Mouse (Mus musculus): ENCODE data around the gene Tas2r135. TPM values are rescaled to one million over a fixed set of nuclear protein-coding genes. Genes with fewer than 3 reads are reported as not detected.

The Tas2r135 gene
- total and polyA plus RNA-seq, 3 experiments = 0.62 to 4.4 TPM; not detected in 1

DNA sequence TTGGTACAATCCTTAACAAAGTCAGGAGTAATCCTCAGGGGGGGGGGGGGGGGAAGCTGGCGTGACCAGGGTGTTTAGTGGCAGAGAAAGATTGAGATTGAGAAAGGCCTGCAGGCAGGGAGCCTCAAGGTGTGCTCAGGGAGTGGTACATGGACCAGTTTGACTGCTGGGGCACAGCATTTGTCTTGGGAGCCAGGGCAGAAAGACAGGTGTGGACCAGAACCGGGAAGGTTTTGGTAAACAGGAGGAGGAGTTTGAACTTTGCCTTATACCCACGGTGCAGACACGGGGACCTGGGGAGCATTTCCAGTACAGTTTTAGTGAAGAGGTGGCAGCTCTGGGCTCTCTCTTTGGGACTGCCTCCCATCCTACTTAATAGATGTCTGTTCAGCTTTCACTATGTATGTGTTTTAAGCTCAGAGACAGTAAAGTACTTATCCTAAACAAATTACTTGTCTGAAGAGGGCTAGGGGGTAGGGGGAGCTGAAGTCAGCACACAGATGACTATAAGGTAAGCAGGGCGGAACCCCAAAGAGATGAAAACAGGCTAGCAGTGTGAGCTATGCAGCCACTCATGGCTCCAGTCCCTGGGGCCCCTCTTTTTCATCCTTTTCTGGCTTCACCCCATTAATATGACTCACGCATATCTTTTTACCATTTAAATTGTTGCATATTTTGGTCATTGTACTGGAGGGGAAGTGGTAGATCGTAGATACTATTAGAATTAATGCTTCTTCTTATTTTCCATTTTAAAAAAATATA, 31.4 kb upstream of the Tas2r135 start:
- no peak for DNase-seq

DNA sequence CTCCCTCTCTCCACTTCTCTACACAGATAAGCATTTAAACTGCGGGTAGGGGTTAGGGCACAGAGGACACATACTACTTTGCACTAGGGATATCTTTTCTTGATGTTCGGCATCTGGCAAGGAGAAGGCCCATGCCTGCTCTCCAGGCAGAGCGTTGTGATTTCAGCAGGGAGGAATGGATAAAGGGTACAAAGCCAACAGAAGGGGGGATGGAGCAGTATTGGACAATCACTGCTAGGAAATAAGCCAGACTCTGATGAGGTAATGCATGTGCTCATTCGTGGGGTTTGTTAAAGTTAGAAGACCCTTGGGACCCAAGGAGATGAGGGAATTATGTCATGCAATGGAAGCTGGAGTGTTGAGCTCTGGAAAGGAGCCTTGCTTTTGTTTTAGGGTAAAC, 30.5 kb upstream of the Tas2r135 start:
- no peak for DNase-seq

- DNase-seq = no peak
These were observed 30.1 kb upstream of the Tas2r135 start for GRCm38 (mm10) chr6:42375131-42375530.

GRCm38 (mm10) chr6:42376016-42376415, 29.2 kb upstream of the Tas2r135 start:
- no peak for DNase-seq

- DNase-seq = no peak
These were observed 28.7 kb upstream of the Tas2r135 start for GRCm38 (mm10) chr6:42376504-42377019.

GRCm38 (mm10) chr6:42377280-42377679, 28.0 kb upstream of the Tas2r135 start:
- no peak for DNase-seq

GRCm38 (mm10) chr6:42379551-42379950, 25.7 kb upstream of the Tas2r135 start:
- no peak for DNase-seq

DNA sequence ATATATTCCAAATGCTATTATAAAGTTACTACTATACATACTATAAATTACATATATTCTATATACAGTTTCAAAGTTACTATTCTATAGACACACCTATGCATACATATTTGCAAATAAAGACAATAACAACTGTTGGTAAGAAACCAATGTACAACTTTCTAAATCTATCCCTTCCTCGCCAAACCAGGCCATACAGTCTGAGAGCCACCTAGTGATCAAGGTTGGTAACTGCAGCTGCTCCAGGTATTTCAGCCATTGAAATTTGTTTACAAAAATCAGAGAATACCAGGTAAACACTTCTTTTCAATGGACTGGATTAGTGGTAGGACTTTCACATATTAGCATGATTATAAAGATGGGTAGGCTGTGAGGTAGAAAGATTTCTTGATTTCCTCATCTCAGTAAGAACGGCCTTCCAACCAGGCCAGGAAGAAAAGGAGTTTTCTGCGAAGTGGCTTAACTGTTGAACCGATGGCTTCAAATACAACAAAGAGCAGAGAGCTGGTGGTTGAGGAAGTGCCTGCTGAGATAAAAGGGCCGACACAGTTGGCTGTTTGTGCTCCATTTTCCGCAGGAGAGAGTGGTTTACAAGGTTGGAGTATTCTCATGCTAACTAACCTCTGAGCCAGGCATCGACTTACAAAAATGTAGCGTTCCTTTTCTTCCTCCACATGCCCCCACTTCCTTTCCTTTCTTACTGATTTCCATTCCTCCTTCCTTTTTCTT, 24.7 kb upstream of the Tas2r135 start:
- no peak for DNase-seq

- DNase-seq = no peak
These were observed 24.0 kb upstream of the Tas2r135 start for GRCm38 (mm10) chr6:42381221-42381620.

DNA sequence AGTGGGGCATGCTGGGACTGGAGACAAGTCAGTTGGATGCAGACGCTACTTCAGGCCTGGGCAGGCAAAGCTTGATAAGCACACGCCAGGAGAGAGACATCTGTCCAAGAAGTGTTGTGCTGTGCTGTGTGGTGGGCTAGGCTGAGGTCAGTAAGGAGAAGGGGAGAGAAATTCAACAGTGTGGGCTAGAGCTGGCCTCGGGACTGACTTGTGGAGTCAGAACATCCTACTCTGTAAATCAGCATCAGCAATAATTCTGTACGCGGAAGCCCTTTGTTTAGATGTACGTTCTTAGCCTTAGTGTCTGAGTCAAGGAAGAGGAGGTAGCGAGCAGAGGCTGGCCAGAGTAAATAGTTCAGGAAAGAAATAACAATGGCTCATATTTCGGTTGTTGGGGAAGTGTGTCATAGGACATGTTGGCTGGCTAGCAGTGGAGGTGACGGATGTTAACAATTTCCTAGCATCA, 23.3 kb upstream of the Tas2r135 start:
- DNase-seq = no peak

- DNase-seq = no peak
These were observed 21.9 kb upstream of the Tas2r135 start for GRCm38 (mm10) chr6:42383360-42383759.

- DNase-seq = no peak
These were observed 19.6 kb upstream of the Tas2r135 start for GRCm38 (mm10) chr6:42385635-42386034.

DNA sequence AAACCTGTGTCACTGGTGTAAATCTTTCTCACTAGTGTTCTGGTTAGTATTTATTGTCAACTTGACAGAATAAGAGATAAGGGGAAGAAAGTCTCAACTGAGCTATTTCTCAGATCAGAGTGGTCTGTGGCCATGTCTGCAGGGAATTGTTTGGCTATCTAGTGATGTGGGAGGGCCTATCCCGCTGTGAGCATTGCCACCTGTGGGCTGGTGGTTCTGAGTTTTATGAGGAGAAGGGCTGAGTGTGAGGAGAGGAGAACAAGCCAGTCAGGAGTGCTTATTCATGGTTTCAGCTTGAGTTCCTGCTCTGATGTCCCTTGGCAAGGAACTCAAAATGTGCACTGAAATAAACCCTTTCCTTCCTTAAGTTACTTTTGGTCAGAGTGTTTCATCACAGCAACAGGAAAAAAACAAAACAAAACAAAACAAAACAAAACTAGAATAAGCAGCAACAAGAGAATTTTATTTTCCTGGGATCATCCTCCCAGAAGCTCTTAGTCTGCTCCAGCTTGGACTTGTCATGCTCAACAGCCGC, 13.4 kb upstream of the Tas2r135 start:
- no peak for DNase-seq

- DNase-seq = peak; percentile 95
These were observed 9.0 kb upstream of the Tas2r135 start for GRCm38 (mm10) chr6:42395960-42396809.

DNA sequence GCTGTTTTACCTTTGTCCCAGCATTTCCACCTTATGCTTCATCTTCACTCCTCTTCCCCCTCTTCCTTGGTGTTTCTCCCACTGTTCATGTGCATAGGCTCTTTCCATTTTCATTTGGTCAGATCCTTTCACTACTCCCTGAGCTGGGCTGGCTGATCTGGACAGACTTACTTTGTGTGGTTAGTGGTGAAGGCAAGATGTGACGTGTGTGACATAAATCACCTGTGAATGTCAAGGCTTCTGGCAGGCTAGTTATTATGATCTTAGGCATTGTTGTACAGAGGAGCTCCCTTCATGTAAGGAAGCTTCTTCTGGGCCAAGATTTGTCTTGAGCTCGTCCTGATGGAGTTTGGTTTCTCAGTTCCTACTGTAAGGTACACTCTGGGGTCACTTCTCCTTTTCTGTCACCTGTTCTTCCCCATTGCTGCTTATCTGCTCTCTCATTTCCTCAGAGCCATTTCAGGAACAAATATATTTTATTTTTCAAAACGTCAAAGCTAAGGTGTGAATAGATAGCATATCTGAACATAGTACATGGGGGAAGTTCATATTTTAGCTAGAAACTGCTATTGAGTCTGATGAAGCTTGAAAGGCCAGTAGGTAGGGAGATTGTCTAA, 8.1 kb upstream of the Tas2r135 start:
- DNase-seq = peak; percentile 81

DNA sequence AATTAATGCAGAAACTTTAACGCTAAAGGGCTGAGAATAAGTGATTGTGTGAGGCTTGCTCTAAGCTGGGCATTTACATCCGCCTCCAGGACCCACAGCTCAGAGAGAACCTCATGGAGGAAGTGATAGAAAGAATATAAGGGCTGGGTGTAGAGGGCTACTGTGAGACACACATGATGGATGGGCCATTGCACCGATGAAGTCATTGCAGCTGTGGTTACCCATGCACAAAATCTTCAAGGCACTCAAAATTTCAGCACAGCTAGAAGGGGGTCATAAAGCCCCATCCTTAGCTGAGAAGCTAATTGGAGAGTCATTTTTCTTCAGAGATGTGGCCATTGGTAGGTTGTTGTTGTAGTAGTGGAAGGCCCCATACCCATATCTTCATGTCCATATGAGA, 6.9 kb upstream of the Tas2r135 start:
- peak; percentile 64 for DNase-seq

DNA sequence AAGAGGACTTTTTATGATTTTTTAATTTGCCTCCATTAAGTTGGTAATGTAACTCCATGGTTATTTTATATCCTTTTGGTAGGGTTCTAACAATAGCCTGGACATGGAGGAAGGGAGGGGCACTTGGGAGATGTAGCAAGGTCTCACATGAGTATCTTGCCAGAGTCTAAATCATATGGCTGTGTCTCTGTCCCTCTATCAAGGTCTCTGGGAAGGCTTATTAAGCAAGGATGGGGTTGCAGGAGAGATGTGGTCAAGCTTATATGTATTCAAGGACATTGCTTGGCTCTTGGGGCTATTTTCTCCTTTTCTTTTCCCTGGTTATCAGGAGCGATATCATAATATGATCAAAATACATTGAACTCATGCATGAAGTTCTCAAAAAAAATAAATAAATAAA, 6.2 kb upstream of the Tas2r135 start:
- DNase-seq = peak; percentile 55

GRCm38 (mm10) chr6:42399938-42400337, 5.3 kb upstream of the Tas2r135 start, which contains the start of gene Tas2r143:
TSS of gene Tas2r143 (plus strand) at chr6:42400238.
- no peak for DNase-seq

DNA sequence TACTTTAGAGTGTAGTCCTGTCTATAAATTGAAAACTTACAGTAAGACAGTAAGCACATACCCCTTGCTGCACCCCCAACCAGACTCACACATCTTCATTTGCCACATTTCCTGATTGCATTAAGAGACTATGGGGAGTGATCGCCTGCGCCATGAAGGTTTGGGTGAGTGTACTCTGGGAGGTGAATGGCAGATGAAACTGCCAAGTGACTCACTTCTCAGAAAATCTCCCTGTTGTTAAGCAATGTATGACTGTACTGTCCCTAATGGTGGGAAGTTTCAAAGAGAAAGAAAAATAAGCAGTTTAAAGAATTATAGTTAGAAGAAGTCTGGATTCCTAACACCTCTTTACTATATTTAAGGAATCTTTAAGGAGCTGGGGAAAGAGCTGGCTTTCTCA, 14.2 kb downstream of the Tas2r135 start:
- DNase-seq = peak; percentile 54

DNA sequence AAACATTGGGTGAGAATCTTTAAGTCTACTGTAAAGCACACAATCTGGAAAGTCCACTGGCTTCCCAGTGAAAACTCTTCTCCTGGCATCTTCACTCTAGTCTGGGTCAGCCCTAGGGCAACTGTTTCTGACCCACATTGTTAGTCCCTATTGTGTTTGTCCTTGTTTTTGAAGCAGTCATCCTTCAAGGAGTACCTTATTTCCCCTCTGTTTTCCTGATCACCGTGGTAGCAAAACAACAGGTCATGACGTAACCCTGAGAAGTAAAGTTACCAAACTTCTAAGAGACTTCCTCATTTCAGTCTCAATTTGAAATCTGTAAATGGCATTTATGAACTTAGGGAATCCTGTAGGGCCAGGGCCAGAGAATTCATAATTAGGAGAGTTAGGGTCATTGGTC, 16.2 kb downstream of the Tas2r135 start:
- no peak for DNase-seq

DNA sequence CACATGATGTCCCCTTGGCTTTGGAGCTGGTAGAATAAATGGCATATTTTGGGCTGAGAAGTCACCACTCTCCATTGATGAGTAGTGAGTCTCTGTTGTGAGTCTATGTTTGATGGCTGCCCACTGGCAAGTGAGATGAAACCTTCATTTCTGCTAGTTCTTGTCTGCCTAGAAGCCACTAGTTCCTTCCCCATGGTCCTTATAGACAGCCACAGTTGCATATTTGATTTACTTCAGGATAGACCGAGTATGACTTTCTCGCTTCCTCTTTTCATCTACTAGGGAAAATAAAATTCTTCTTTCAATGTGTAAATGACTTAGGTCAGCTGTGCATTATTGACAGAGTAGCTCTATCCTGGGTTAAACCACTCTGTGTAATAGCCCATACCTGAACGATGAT, 19.2 kb downstream of the Tas2r135 start:
- DNase-seq = no peak
